Mouse (Mus musculus): ENCODE measurements around the gene Slc30a7. TPM values are rescaled to one million over a fixed set of nuclear protein-coding genes. Genes with fewer than 3 reads are reported as not detected.

Slc30a7 gene
- polyA plus RNA-seq, 1 experiment from 2014 or later = 31.0 TPM

DNA sequence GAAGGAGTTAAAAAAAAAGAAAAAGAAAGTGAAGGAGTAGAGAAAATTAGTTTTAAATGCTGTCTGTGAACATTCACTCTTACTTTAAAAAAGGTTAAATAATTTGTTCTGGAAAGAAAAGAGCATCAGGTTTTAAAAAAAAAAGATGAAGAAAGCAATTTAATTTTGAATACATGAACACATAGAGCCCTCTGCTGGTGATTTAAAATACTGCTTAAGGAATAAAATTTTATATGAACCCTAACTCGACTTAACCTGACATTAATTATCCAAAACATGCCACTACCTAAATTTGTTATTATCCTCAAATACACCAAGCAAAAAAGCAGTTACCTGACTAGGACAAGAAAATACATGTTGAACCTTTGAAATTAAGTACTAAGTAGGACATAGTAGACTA is 28.2 kb downstream of the Slc30a7 start:
- Histone ChIP-seq H3K9ac (ENCODE audit: low read length) (no peak overlapping the region), H3K36me3 (ENCODE audit: control insufficient read depth, insufficient read depth, low read length) (peaks cover 3% of the 10 kb centered on the region; the same call in 1 of the 2 replicates), H3K27ac (ENCODE audit: low read depth, low read length) (no peak overlapping the region), H3K27me3 (ENCODE audit: control insufficient read depth, insufficient read depth, low read length) (no peaks in the 10 kb centered on the region), H3K9me3 (ENCODE audit: control insufficient read depth, low read length) (no peaks in the 10 kb centered on the region), H3K4me2 (ENCODE audit: low read depth, low read length, severe bottlenecking) (no peak overlapping the region), H3K4me1 (replicated peaks; ENCODE audit: control insufficient read depth, insufficient read depth, low read length) (no peaks in the 10 kb centered on the region), H3K4me3 (ENCODE audit: low read depth, low read length) (no peak overlapping the region)
- DNase-seq (ENCODE audit: low spot score) (no peak), ATAC-seq (replicated peaks; ENCODE audit: low FRiP score) (no peak)
- 53% methylated on average over 1 of the region's 1 CpGs for WGBS

DNA sequence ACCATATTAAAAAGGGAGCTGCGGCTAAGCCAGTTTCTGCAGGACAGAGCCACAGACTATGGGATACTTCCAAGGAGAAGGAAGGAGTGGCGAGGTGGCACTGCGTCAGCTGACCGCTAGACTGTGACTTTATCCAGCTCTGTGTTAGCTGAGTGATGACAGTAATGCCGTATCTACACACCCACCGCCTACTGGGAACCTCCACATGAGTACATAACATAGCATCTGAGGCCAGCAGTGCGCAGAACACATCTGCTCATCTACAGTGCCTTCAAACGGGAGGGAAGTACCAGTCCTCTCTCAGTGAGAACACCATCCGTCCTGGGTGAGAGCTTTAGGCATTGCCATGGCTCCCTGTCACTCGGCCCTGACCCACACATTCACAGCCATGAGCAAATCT is 32.2 kb downstream of the Slc30a7 start:
- ATAC-seq (replicated peaks; ENCODE audit: low FRiP score) (no peak), DNase-seq (ENCODE audit: low spot score) (no peak)
- no peaks in the 10 kb centered on the region; the same call in 1 of the 2 replicates for H3K36me3 ChIP-seq (ENCODE audit: control insufficient read depth, insufficient read depth, low read length)
- no peaks in the 10 kb centered on the region for H3K9me3 ChIP-seq (ENCODE audit: control insufficient read depth, low read length)
- WGBS = 92% methylated on average over 10 of the region's 10 CpGs
- no peaks in the 10 kb centered on the region for H3K4me1 ChIP-seq (replicated peaks; ENCODE audit: control insufficient read depth, insufficient read depth, low read length)
- H3K9ac ChIP-seq (ENCODE audit: low read length) = no peak overlapping the region
- no peak overlapping the region for H3K27ac ChIP-seq (ENCODE audit: low read depth, low read length)
- no peak overlapping the region for H3K4me3 ChIP-seq (ENCODE audit: low read depth, low read length)
- H3K27me3 ChIP-seq (ENCODE audit: control insufficient read depth, insufficient read depth, low read length) = no peaks in the 10 kb centered on the region
- no peak overlapping the region for H3K4me2 ChIP-seq (ENCODE audit: low read depth, low read length, severe bottlenecking)

DNA sequence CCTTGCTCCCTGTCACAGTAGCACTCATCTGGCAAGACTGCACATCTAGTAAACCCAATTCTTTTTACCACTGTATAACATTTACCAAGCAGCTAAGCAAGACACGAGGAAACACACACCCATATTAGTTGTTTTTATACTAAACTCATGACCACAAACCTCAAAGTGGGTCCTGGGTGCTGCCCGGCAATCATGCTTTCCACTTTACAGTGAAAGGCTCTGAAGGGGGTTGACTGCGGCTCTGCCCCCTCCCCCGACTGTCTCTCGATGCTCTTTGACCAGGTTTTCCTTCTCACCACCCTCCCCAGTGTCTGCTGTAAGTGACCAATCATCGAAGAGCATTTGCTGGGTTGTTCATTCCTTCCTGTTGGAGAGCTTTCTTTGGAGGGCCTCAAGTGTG is 33.0 kb downstream of the Slc30a7 start:
- no peaks in the 10 kb centered on the region for H3K27me3 ChIP-seq (ENCODE audit: control insufficient read depth, insufficient read depth, low read length)

GRCm38 (mm10) chr3:115971891-115972646 is 35.1 kb downstream of the Slc30a7 start:
- no peaks in the 10 kb centered on the region; the same call in 1 of the 2 replicates for H3K36me3 ChIP-seq (ENCODE audit: control insufficient read depth, insufficient read depth, low read length)

More for the DNA sequence above, 33.0 kb downstream of the Slc30a7 start:
- Histone ChIP-seq H3K36me3 (ENCODE audit: control insufficient read depth, insufficient read depth, low read length) (no peaks in the 10 kb centered on the region; the same call in 1 of the 2 replicates), H3K9ac (ENCODE audit: low read length) (no peak overlapping the region), H3K27ac (ENCODE audit: low read depth, low read length) (no peak overlapping the region), H3K4me2 (ENCODE audit: low read depth, low read length, severe bottlenecking) (no peak overlapping the region), H3K4me3 (ENCODE audit: low read depth, low read length) (no peak overlapping the region), H3K9me3 (ENCODE audit: control insufficient read depth, low read length) (no peaks in the 10 kb centered on the region), H3K4me1 (replicated peaks; ENCODE audit: control insufficient read depth, insufficient read depth, low read length) (no peaks in the 10 kb centered on the region)
- 91% methylated on average over 6 of the region's 6 CpGs for WGBS
- DNase-seq (ENCODE audit: low spot score) (no peak), ATAC-seq (replicated peaks; ENCODE audit: low FRiP score) (no peak)

GRCm38 (mm10) chr3:115971045-115971785 is 36.0 kb downstream of the Slc30a7 start:
- no peak overlapping the region for H3K4me3 ChIP-seq (ENCODE audit: low read depth, low read length)
- no peak overlapping the region for H3K27ac ChIP-seq (ENCODE audit: low read depth, low read length)
- no peak overlapping the region for H3K4me2 ChIP-seq (ENCODE audit: low read depth, low read length, severe bottlenecking)
- H3K9ac ChIP-seq (ENCODE audit: low read length) = no peak overlapping the region
- H3K4me1 ChIP-seq (replicated peaks; ENCODE audit: control insufficient read depth, insufficient read depth, low read length) = no peaks in the 10 kb centered on the region
- H3K27me3 ChIP-seq (ENCODE audit: control insufficient read depth, insufficient read depth, low read length) = no peaks in the 10 kb centered on the region
- ATAC-seq (replicated peaks; ENCODE audit: low FRiP score) (no peak), DNase-seq (ENCODE audit: low spot score) (no peak)
- WGBS = 93% methylated on average over 20 of the region's 20 CpGs
- no peaks in the 10 kb centered on the region; the same call in 1 of the 2 replicates for H3K36me3 ChIP-seq (ENCODE audit: control insufficient read depth, insufficient read depth, low read length)
- no peaks in the 10 kb centered on the region for H3K9me3 ChIP-seq (ENCODE audit: control insufficient read depth, low read length)

More at GRCm38 (mm10) chr3:115971891-115972646, 35.1 kb downstream of the Slc30a7 start:
- Histone ChIP-seq H3K27me3 (ENCODE audit: control insufficient read depth, insufficient read depth, low read length) (no peaks in the 10 kb centered on the region), H3K27ac (ENCODE audit: low read depth, low read length) (no peak overlapping the region), H3K4me2 (ENCODE audit: low read depth, low read length, severe bottlenecking) (no peak overlapping the region), H3K4me1 (replicated peaks; ENCODE audit: control insufficient read depth, insufficient read depth, low read length) (no peaks in the 10 kb centered on the region), H3K9me3 (ENCODE audit: control insufficient read depth, low read length) (no peaks in the 10 kb centered on the region), H3K9ac (ENCODE audit: low read length) (no peak overlapping the region), H3K4me3 (ENCODE audit: low read depth, low read length) (no peak overlapping the region)
- no peak for DNase-seq (ENCODE audit: low spot score)
- no peak for ATAC-seq (replicated peaks; ENCODE audit: low FRiP score)
- WGBS = 92% methylated on average over 14 of the region's 14 CpGs

DNA sequence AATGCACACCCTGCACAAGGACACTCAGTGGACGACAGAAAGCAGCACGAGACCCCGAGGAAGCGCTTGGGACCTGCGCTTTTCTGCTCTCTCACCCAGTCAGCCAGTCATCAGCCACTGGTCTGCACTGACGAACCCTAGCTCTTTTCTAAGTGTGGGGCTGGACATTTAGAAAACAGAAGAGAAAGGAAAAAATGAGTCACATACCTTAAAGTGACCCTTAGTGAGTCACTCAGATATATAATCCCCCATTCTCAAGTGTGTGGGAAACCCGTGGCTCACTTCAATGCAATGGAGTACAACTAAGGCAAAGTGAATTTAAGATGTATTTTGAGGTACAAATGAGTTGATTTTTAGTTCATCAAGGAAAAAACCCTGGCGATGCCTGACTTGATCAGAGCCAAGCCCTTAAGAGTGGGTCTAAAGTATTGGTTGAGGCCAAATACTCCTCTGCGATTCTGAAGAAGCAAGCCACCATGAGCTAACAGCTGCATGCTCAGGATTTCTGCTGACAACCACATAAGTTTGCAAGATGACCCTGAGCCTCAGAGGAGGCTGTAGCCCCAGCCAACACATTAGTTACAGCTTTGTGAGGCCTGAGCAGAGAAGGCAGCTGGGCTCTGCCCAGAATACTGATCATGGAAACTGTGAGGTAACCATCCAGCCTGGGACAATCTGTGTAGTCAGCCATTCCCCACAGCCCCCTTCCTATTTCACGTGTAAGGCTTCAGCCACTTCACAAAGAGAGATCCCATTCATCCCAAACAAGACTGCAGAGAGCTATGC is 38.3 kb downstream of the Slc30a7 start:
- 87% methylated on average over 10 of the region's 10 CpGs for WGBS
- H3K4me3 ChIP-seq (ENCODE audit: low read depth, low read length) = no peak overlapping the region
- ATAC-seq (replicated peaks; ENCODE audit: low FRiP score) (no peak), DNase-seq (ENCODE audit: low spot score) (no peak)
- no peak overlapping the region for H3K9ac ChIP-seq (ENCODE audit: low read length)
- no peaks in the 10 kb centered on the region for H3K9me3 ChIP-seq (ENCODE audit: control insufficient read depth, low read length)
- H3K4me1 ChIP-seq (replicated peaks; ENCODE audit: control insufficient read depth, insufficient read depth, low read length) = no peaks in the 10 kb centered on the region
- H3K4me2 ChIP-seq (ENCODE audit: low read depth, low read length, severe bottlenecking) = no peak overlapping the region
- no peaks in the 10 kb centered on the region for H3K27me3 ChIP-seq (ENCODE audit: control insufficient read depth, insufficient read depth, low read length)
- H3K27ac ChIP-seq (ENCODE audit: low read depth, low read length) = no peak overlapping the region
- no peaks in the 10 kb centered on the region for H3K36me3 ChIP-seq (ENCODE audit: control insufficient read depth, insufficient read depth, low read length)

GRCm38 (mm10) chr3:115964071-115964470 is 43.1 kb downstream of the Slc30a7 start:
- WGBS = 77% methylated on average over 5 of the region's 5 CpGs
- DNase-seq (ENCODE audit: low spot score) (no peak), ATAC-seq (replicated peaks; ENCODE audit: low FRiP score) (no peak)
- Histone ChIP-seq H3K4me2 (ENCODE audit: low read depth, low read length, severe bottlenecking) (no peak overlapping the region), H3K9ac (ENCODE audit: low read length) (no peak overlapping the region), H3K27ac (ENCODE audit: low read depth, low read length) (no peak overlapping the region), H3K27me3 (ENCODE audit: control insufficient read depth, insufficient read depth, low read length) (no peaks in the 10 kb centered on the region), H3K36me3 (ENCODE audit: control insufficient read depth, insufficient read depth, low read length) (no peaks in the 10 kb centered on the region), H3K4me3 (ENCODE audit: low read depth, low read length) (no peak overlapping the region), H3K4me1 (replicated peaks; ENCODE audit: control insufficient read depth, insufficient read depth, low read length) (0 out of 2 replicates have a peak, but pooled peaks cover 2% of the 10 kb centered on the region), H3K9me3 (ENCODE audit: control insufficient read depth, low read length) (no peaks in the 10 kb centered on the region)

GRCm38 (mm10) chr3:115963597-115963996 is 43.6 kb downstream of the Slc30a7 start:
- no peaks in the 10 kb centered on the region for H3K9me3 ChIP-seq (ENCODE audit: control insufficient read depth, low read length)
- H3K9ac ChIP-seq (ENCODE audit: low read length) = no peak overlapping the region
- 93% methylated on average over 1 of the region's 1 CpGs for WGBS
- H3K27me3 ChIP-seq (ENCODE audit: control insufficient read depth, insufficient read depth, low read length) = no peaks in the 10 kb centered on the region
- H3K4me2 ChIP-seq (ENCODE audit: low read depth, low read length, severe bottlenecking) = no peak overlapping the region
- H3K27ac ChIP-seq (ENCODE audit: low read depth, low read length) = no peak overlapping the region
- ATAC-seq (replicated peaks; ENCODE audit: low FRiP score) (no peak), DNase-seq (ENCODE audit: low spot score) (no peak)
- H3K36me3 ChIP-seq (ENCODE audit: control insufficient read depth, insufficient read depth, low read length) = no peaks in the 10 kb centered on the region
- H3K4me1 ChIP-seq (replicated peaks; ENCODE audit: control insufficient read depth, insufficient read depth, low read length) = 0 out of 2 replicates have a peak, but pooled peaks cover 2% of the 10 kb centered on the region
- H3K4me3 ChIP-seq (ENCODE audit: low read depth, low read length) = no peak overlapping the region
